ENCODE assay signal across 12 mouse cellular contexts in genomic region chr17:88174242-88174679, GRCm38 (mm10).
DNase-seq lines count a peak whose midpoint lies in the region; ATAC-seq and TF ChIP-seq lines count a peak whose summit lies in the region.
"Had no signal": no experiment of that assay in that cellular context is flagged by ENCODE, and none has a peak within 500 bp of the region (broad histone marks: within the 10 kb centered on the region; RNA-seq: fewer than 3 reads in every experiment).

No protein-coding gene starts in this region.

- H3K9me3 ChIP-seq in hindbrain, postnatal 0 days (ENCODE audit: low read length), result no peaks in the 10 kb centered on the region
- no peaks in the 10 kb centered on the region for H3K9me3 ChIP-seq in hindbrain, embryonic 16.5 days (ENCODE audit: control insufficient read depth, low read length)
- H3K9me3 ChIP-seq in embryonic facial prominence, embryonic 13.5 days, result no peaks in the 10 kb centered on the region
- H3K9me3 ChIP-seq in intestine, embryonic 16.5 days (ENCODE audit: control insufficient read depth, low read length), result no peaks in the 10 kb centered on the region

- H3K4me2 ChIP-seq in hindbrain, postnatal 0 days (ENCODE audit: low read depth, low read length), result no peak overlapping the region
- no peak overlapping the region for H3K4me2 ChIP-seq in hindbrain, embryonic 16.5 days (ENCODE audit: low read length)
- no peak overlapping the region for H3K4me2 ChIP-seq in embryonic facial prominence, embryonic 13.5 days
- no peak overlapping the region for H3K4me2 ChIP-seq in intestine, embryonic 16.5 days (ENCODE audit: low read depth, low read length)

- H3K4me3 ChIP-seq in hindbrain, postnatal 0 days (ENCODE audit: low read length), result no peak overlapping the region
- no peak overlapping the region for H3K4me3 ChIP-seq in hindbrain, embryonic 16.5 days (ENCODE audit: low read length)
- no peak overlapping the region for H3K4me3 ChIP-seq in embryonic facial prominence, embryonic 13.5 days
- H3K4me3 ChIP-seq in intestine, embryonic 16.5 days (ENCODE audit: low read length), result no peak overlapping the region

- H3K36me3 ChIP-seq in hindbrain, postnatal 0 days (ENCODE audit: insufficient read depth, low read length), result no peaks in the 10 kb centered on the region
- no peaks in the 10 kb centered on the region for H3K36me3 ChIP-seq in hindbrain, embryonic 16.5 days (ENCODE audit: control insufficient read depth, insufficient read depth, low read length)
- H3K36me3 ChIP-seq in embryonic facial prominence, embryonic 13.5 days, result no peaks in the 10 kb centered on the region
- H3K36me3 ChIP-seq in intestine, embryonic 16.5 days (ENCODE audit: control insufficient read depth, insufficient read depth, low read length), result no peaks in the 10 kb centered on the region

- no peak for TF ChIP-seq CTCF in hindbrain, postnatal 0 days (IDR thresholded peaks at IDR 0.05; ENCODE audit: low read depth)

- 77% methylated on average over 10 of the region's 10 CpGs for WGBS in hindbrain, postnatal 0 days
- WGBS in hindbrain, embryonic 16.5 days, result 84% methylated on average over 10 of the region's 10 CpGs
- 61% methylated on average over 10 of the region's 10 CpGs for WGBS in embryonic facial prominence, embryonic 13.5 days
- WGBS in intestine, embryonic 16.5 days, result 42% methylated on average over 10 of the region's 10 CpGs

- H3K27ac ChIP-seq in hindbrain, postnatal 0 days, result no peak overlapping the region
- H3K27ac ChIP-seq in hindbrain, embryonic 16.5 days (ENCODE audit: low read depth, low read length), result no peak overlapping the region
- peak overlapping the region; percentile 60 for H3K27ac ChIP-seq in embryonic facial prominence, embryonic 13.5 days
- no peak overlapping the region for H3K27ac ChIP-seq in intestine, embryonic 16.5 days (ENCODE audit: low read length)

- no peaks in the 10 kb centered on the region for H3K27me3 ChIP-seq in hindbrain, postnatal 0 days (ENCODE audit: insufficient read depth, low read length)
- H3K27me3 ChIP-seq in hindbrain, embryonic 16.5 days (replicated peaks; ENCODE audit: control insufficient read depth, insufficient read depth, low read length), result no peaks in the 10 kb centered on the region
- H3K27me3 ChIP-seq in embryonic facial prominence, embryonic 13.5 days, result no peaks in the 10 kb centered on the region
- no peaks in the 10 kb centered on the region for H3K27me3 ChIP-seq in intestine, embryonic 16.5 days (replicated peaks; ENCODE audit: control insufficient read depth, insufficient read depth, low read length)

- DNase-seq in hindbrain, postnatal 0 days (ENCODE audit: low spot score), result peak; percentile 15
- peak; percentile 34 for DNase-seq in lung, postnatal 14 days
- no peak for DNase-seq in c-Kit-positive CD71-positive TER-119-positive erythroid progenitor cells, embryonic 14.5 days (ENCODE audit: low spot score)
- DNase-seq in spleen, adult 12 weeks (ENCODE audit: low spot score), result no peak
- DNase-seq in urinary bladder, adult 18-20 months (ENCODE audit: low spot score in 2 of 2), result no peak
- DNase-seq: adrenal gland, postnatal 10 days; cerebellum, adult 11 months; left cerebral cortex, postnatal 4 days; thymus, postnatal 4 days had no signal

- ATAC-seq in hindbrain, postnatal 0 days, result no peak
- no peak for ATAC-seq in hindbrain, embryonic 16.5 days
- ATAC-seq in embryonic facial prominence, embryonic 13.5 days (ENCODE audit: insufficient number of reproducible peaks, insufficient read depth, low FRiP score, low TSS enrichment, low read depth), result no peak
- peak; percentile 48 for ATAC-seq in intestine, embryonic 16.5 days

- H3K9ac ChIP-seq in hindbrain, postnatal 0 days (replicated peaks; ENCODE audit: low read length), result no peak overlapping the region
- no peak overlapping the region for H3K9ac ChIP-seq in hindbrain, embryonic 16.5 days (ENCODE audit: low read depth, low read length)
- H3K9ac ChIP-seq in embryonic facial prominence, embryonic 13.5 days, result no peak overlapping the region
- no peak overlapping the region for H3K9ac ChIP-seq in intestine, embryonic 16.5 days (ENCODE audit: low read depth, low read length)

- no peaks in the 10 kb centered on the region for H3K4me1 ChIP-seq in hindbrain, postnatal 0 days (ENCODE audit: insufficient read depth, low read length)
- no peaks in the 10 kb centered on the region for H3K4me1 ChIP-seq in hindbrain, embryonic 16.5 days (ENCODE audit: control insufficient read depth, insufficient read depth, low read depth, low read length)
- H3K4me1 ChIP-seq in embryonic facial prominence, embryonic 13.5 days, result no peaks in the 10 kb centered on the region
- H3K4me1 ChIP-seq in intestine, embryonic 16.5 days (ENCODE audit: control insufficient read depth, insufficient read depth, low read length), result no peaks in the 10 kb centered on the region

Comparison
In these comparisons a context has a peak if more than half of its experiments do, and no peak if none do; other contexts are left out.
1. DNase-seq: peak in hindbrain, postnatal 0 days (single experiment) and lung, postnatal 14 days (single experiment); none in c-Kit-positive CD71-positive TER-119-positive erythroid progenitor cells, embryonic 14.5 days (single experiment), spleen, adult 12 weeks (single experiment) and urinary bladder, adult 18-20 months (0 of 2).